In genomic region chr15:95828647-95829254, GRCm38 (mm10) we compare ENCODE assay signal across 8 mouse cellular contexts. TPM values are rescaled to one million over a fixed set of nuclear protein-coding genes. Genes with fewer than 3 reads are reported as not detected.
DNase-seq lines count a peak whose midpoint lies in the region; ATAC-seq and TF ChIP-seq lines count a peak whose summit lies in the region.

No protein-coding gene starts in this region.

- peak overlapping the region; percentile 39 for H3K27ac ChIP-seq in spleen, adult 2 months (ENCODE audit: insufficient read depth, low read length)
- peak overlapping the region; percentile 29 to 58 for H3K27ac ChIP-seq in heart, embryonic 14.5 days (replicated peaks in 1 of 2; ENCODE audit: control insufficient read depth in 1 of 2, insufficient read depth in 1 of 2, low read depth in 2 of 2, low read length in 2 of 2)
- peak overlapping the region; percentile 21; the same call in 1 of the 2 replicates for H3K27ac ChIP-seq in limb, embryonic 14.5 days (replicated peaks; ENCODE audit: low read depth, low read length)
- H3K27ac ChIP-seq in stomach, embryonic 15.5 days, result peak overlapping the region; percentile 65

- no peak for TF ChIP-seq CTCF in spleen, adult 2 months (IDR thresholded peaks at IDR 0.05; ENCODE audit: extremely low read depth, insufficient read depth, insufficient read length, insufficient replicate concordance)

- H3K36me3 ChIP-seq in spleen, adult 2 months (ENCODE audit: control insufficient read depth, insufficient read depth, low read length), result no peaks in the 10 kb centered on the region
- H3K36me3 ChIP-seq in heart, embryonic 14.5 days (ENCODE audit: control insufficient read depth, insufficient read depth, low read length), result no peaks in the 10 kb centered on the region; the same call in 1 of the 2 replicates
- no peaks in the 10 kb centered on the region; the same call in 1 of the 2 replicates for H3K36me3 ChIP-seq in limb, embryonic 14.5 days (ENCODE audit: control insufficient read depth, insufficient read depth, low read length)
- no peaks in the 10 kb centered on the region for H3K36me3 ChIP-seq in stomach, embryonic 15.5 days

- no peak overlapping the region for H3K9ac ChIP-seq in heart, embryonic 14.5 days (ENCODE audit: low read length)
- H3K9ac ChIP-seq in limb, embryonic 14.5 days (ENCODE audit: low read depth, low read length, severe bottlenecking), result no peak overlapping the region
- H3K9ac ChIP-seq in stomach, embryonic 15.5 days, result no peak overlapping the region

- peak; percentile 23; the same call in 1 of the 2 replicates for ATAC-seq in heart, embryonic 14.5 days (ENCODE audit: insufficient number of reproducible peaks, insufficient read depth, low FRiP score, low read depth)
- no peak for ATAC-seq in limb, embryonic 14.5 days (ENCODE audit: low FRiP score, low read depth)
- 0 out of 2 replicates have a peak, but pooled peaks have one; percentile 33 for ATAC-seq in stomach, embryonic 15.5 days (ENCODE audit: insufficient read depth, low FRiP score, low read depth)

- H3K4me1 ChIP-seq in spleen, adult 2 months (ENCODE audit: control insufficient read depth, insufficient read depth, insufficient read length), result no peaks in the 10 kb centered on the region; the same call in 1 of the 2 replicates
- H3K4me1 ChIP-seq in heart, embryonic 14.5 days (ENCODE audit: control insufficient read depth in 2 of 2, insufficient read depth in 2 of 2, low read length in 2 of 2), result peaks cover 27 to 38% of the 10 kb centered on the region in 2 experiments
- H3K4me1 ChIP-seq in limb, embryonic 14.5 days (ENCODE audit: control insufficient read depth, insufficient read depth, low read length), result peaks cover 35% of the 10 kb centered on the region
- peaks cover 31% of the 10 kb centered on the region for H3K4me1 ChIP-seq in stomach, embryonic 15.5 days

- no peak overlapping the region for H3K4me3 ChIP-seq in spleen, adult 2 months (ENCODE audit: extremely low read depth, insufficient read depth, insufficient read length)
- H3K4me3 ChIP-seq in heart, embryonic 14.5 days (ENCODE audit: control insufficient read depth in 1 of 2, insufficient read depth in 1 of 2, low read depth in 1 of 2, low read length in 2 of 2), result no peak overlapping the region
- H3K4me3 ChIP-seq in limb, embryonic 14.5 days (replicated peaks; ENCODE audit: low read length), result no peak overlapping the region
- H3K4me3 ChIP-seq in stomach, embryonic 15.5 days (replicated peaks), result no peak overlapping the region

- H3K27me3 ChIP-seq in spleen, adult 2 months (ENCODE audit: control insufficient read depth, insufficient read depth, low read length), result no peaks in the 10 kb centered on the region
- H3K27me3 ChIP-seq in heart, embryonic 14.5 days (ENCODE audit: control insufficient read depth, insufficient read depth, low read length), result no peaks in the 10 kb centered on the region
- no peaks in the 10 kb centered on the region for H3K27me3 ChIP-seq in limb, embryonic 14.5 days (ENCODE audit: control insufficient read depth, insufficient read depth, low read length)
- H3K27me3 ChIP-seq in stomach, embryonic 15.5 days (replicated peaks), result no peaks in the 10 kb centered on the region

- H3K4me2 ChIP-seq in heart, embryonic 14.5 days (ENCODE audit: low read length), result no peak overlapping the region
- no peak overlapping the region; the same call in 1 of the 2 replicates for H3K4me2 ChIP-seq in limb, embryonic 14.5 days (replicated peaks; ENCODE audit: low read depth, low read length, severe bottlenecking)
- no peak overlapping the region for H3K4me2 ChIP-seq in stomach, embryonic 15.5 days

- WGBS in spleen, adult 2 months, result 82% methylated on average over 10 of the region's 10 CpGs
- WGBS in heart, embryonic 14.5 days, result 51% methylated on average over 10 of the region's 10 CpGs
- WGBS in limb, embryonic 14.5 days, result 28% methylated on average over 10 of the region's 10 CpGs
- WGBS in stomach, embryonic 15.5 days, result 32% methylated on average over 10 of the region's 10 CpGs

- TF ChIP-seq POLR2A in spleen, adult 2 months (IDR thresholded peaks at IDR 0.05; ENCODE audit: low read depth, low read length), result no peak
- no peak for TF ChIP-seq POLR2A in limb, embryonic 14.5 days (IDR thresholded peaks at IDR 0.05; ENCODE audit: borderline replicate concordance, extremely low read depth, insufficient read depth, insufficient read length)

- H3K9me3 ChIP-seq in heart, embryonic 14.5 days (ENCODE audit: control insufficient read depth, low read length), result no peaks in the 10 kb centered on the region
- H3K9me3 ChIP-seq in limb, embryonic 14.5 days (ENCODE audit: control insufficient read depth, low read length), result no peaks in the 10 kb centered on the region
- H3K9me3 ChIP-seq in stomach, embryonic 15.5 days, result no peaks in the 10 kb centered on the region

- no peak for DNase-seq in spleen, adult 2 months (ENCODE audit: low read depth in 1 of 2, low spot score in 2 of 2)
- DNase-seq in spleen, postnatal 10 days (ENCODE audit: low spot score in 2 of 2), result no peak
- DNase-seq in limb, embryonic 14.5 days (ENCODE audit: low spot score), result no peak
- no peak for DNase-seq in ovary, adult 18-20 months (ENCODE audit: low spot score)
- no peak for DNase-seq in urinary bladder, adult 18-20 months (ENCODE audit: low spot score in 2 of 2)
- DNase-seq in T-cell, adult 2 months (ENCODE audit: low spot score), result no peak

RNA-seq across cellular contexts. Expression of gene Ano6, which starts 38.1 kb away (rescaled TPM):
- 22.8 and 23.9 TPM in 2 replicates for polyA plus RNA-seq in spleen, adult 2 months (2012; rRNA removed)
- polyA plus RNA-seq in heart, embryonic 14.5 days (2014; fragmentation: Nextera tagmentation; extraction: Ambion mirVana), result 35.9 and 37.2 TPM in 2 replicates
- 42.1 and 46.9 TPM in 2 replicates for polyA plus RNA-seq in limb, embryonic 14.5 days (2012; rRNA removed)
- 52.3 and 61.5 TPM in 2 replicates for polyA plus RNA-seq in limb, embryonic 14.5 days (2014; fragmentation: Nextera tagmentation; extraction: Ambion mirVana)
- polyA plus RNA-seq in stomach, embryonic 15.5 days (2015; fragmentation: Nextera tagmentation; extraction: Ambion mirVana), result 37.8 and 43.3 TPM in 2 replicates
